Mouse (Mus musculus) midbrain, postnatal 0 days (tissue): ENCODE data around the gene Igdcc3. TPM values are rescaled to one million over a fixed set of nuclear protein-coding genes. Genes with fewer than 3 reads are reported as not detected.

Experiments used
- ATAC-seq: fragments of 200-750 bp; cut with Nextera tagmentation; 2 replicates; pipeline ENCODE4 v1.8.0; 2017; ENCODE audit warnings: moderate number of reproducible peaks, mild to moderate bottlenecking, moderate TSS enrichment, moderate library complexity; ENCODE audit not compliant: low FRiP score
- DNase-seq: peaks from one replicate; pipeline ENCODE4 v3.0.0-alpha.2; 2015; ENCODE audit warnings: low spot score
- H3K27ac ChIP-seq: fragments of 300-500 bp; sonication (generic); 2 replicates; pipeline ENCODE4 v1.5.1; 2014; ENCODE audit warnings: low read depth, mild to moderate bottlenecking, low read length, mixed read lengths
- H3K27me3 ChIP-seq: fragments of 300-500 bp; sonication (generic); 2 replicates; pipeline ENCODE4 v1.6.1; 2014; ENCODE audit warnings: low read length, control low read depth, mixed read lengths; ENCODE audit not compliant: insufficient read depth
- H3K36me3 ChIP-seq: fragments of 300-500 bp; sonication (generic); 2 replicates; pipeline ENCODE4 v1.6.1; 2014; ENCODE audit warnings: low read length, control low read depth, mixed read lengths; ENCODE audit not compliant: insufficient read depth
- H3K4me1 ChIP-seq: fragments of 300-500 bp; sonication (generic); 2 replicates; pipeline ENCODE4 v1.6.1; 2014; ENCODE audit warnings: mild to moderate bottlenecking, control low read depth, antibody characterized with exemption, low read length, mixed read lengths; ENCODE audit not compliant: insufficient read depth
- H3K4me2 ChIP-seq: fragments of 300-500 bp; sonication (generic); 2 replicates; pipeline ENCODE4 v1.6.1; 2014; ENCODE audit warnings: low read depth, mild to moderate bottlenecking, low read length, mixed read lengths; ENCODE audit not compliant: poor library complexity, severe bottlenecking
- H3K4me3 ChIP-seq: fragments of 300-500 bp; sonication (generic); 2 replicates; pipeline ENCODE4 v1.5.1; 2014; ENCODE audit warnings: low read depth, mild to moderate bottlenecking, low read length, moderate library complexity
- H3K9ac ChIP-seq: fragments of 300-500 bp; sonication (generic); replicated peaks from 2 replicates; pipeline ENCODE4 v1.6.1; 2014; ENCODE audit warnings: mild to moderate bottlenecking, low read length, moderate library complexity, mixed read lengths; ENCODE audit not compliant: poor library complexity, severe bottlenecking
- H3K9me3 ChIP-seq: fragments of 300-500 bp; sonication (generic); 2 replicates; pipeline ENCODE4 v1.6.1; 2016; ENCODE audit warnings: low read length, control low read depth
- CTCF ChIP-seq: IDR thresholded peaks from 2 replicates; pipeline ENCODE4 v1.5.1; 2016; ENCODE audit warnings: antibody characterized with exemption, mild to moderate bottlenecking
- whole genome bisulfite sequencing: fragments of 180-500 bp; shearing (Covaris S2); extraction: QIAGEN DNeasy Blood & Tissue Kit; methylation state at CpG from one replicate; pipeline ENCODE4 v1.1.7; 2014; 5-methylcytosine and 5-hydroxymethylcytosine counted together
- polyA plus RNA-seq: library from polyadenylated mRNA; unstranded; fragments of >200 nt; fragmentation: Nextera tagmentation; extraction: Ambion mirVana; gene quantifications from 2 replicates; pipeline ENCODE4 v1.2.1, GENCODE M21; 2015
- total RNA-seq: library from RNA; depleted of rRNA; stranded (reverse); fragments of >200 nt; gene quantifications from 2 replicates; pipeline ENCODE4 v1.2.3, GENCODE M21; 2014; rRNA removed

The Igdcc3 gene
- total and polyA plus RNA-seq, 2 experiments from 2014 or later = 6.6 to 7.7 TPM

DNA sequence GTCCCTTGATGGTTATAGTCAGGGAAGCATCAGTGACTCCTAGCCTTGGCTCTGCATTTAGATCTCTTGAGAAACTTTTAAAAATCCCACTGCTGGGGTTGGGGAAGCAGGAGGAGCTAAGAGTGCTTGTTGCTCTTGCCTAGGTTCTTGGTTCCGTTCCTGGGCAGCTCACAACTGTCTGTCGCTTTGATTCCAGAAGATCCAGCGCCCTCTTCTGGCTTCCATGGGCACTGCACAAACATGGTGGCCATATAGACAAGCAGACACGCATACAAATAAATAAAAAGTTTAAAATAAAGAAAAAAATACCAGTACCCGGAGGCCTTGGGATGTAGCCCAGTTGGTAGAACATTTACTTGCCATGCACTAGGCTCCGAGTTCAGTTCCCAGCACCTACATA is 89.3 kb downstream of the Igdcc3 start:
- no peaks in the 10 kb centered on the region for H3K27me3 ChIP-seq
- H3K4me1 ChIP-seq = no peaks in the 10 kb centered on the region
- H3K27ac ChIP-seq = no peak overlapping the region
- TF ChIP-seq CTCF = peak; percentile 45
- H3K9ac ChIP-seq = no peak overlapping the region
- no peak overlapping the region for H3K4me2 ChIP-seq
- H3K4me3 ChIP-seq = no peak overlapping the region
- WGBS = 72% methylated on average over 6 of the region's 6 CpGs
- DNase-seq (no peak), ATAC-seq (no peak)
- H3K36me3 ChIP-seq = peaks cover 29% of the 10 kb centered on the region
- H3K9me3 ChIP-seq = no peaks in the 10 kb centered on the region

DNA sequence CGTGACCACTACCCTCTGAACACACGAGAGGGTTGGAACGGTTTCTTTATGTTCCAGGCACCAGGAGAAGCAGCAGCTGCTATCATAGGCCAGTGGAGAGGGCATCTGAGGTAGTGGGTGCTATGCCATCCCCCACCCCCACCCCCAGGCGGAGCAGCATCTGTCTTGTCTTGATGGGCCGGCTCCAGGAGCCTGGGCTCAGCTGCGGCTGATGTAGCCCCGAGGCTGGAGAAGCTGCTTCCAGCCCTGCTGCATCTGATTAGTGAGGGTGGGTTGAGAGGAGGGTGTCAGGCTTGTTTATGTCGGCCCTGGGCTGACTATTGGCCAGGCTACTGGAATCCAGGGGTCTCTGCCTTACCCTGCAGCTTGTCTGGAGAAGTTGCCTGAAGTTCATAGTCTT is 90.3 kb downstream of the Igdcc3 start:
- H3K27me3 ChIP-seq = no peaks in the 10 kb centered on the region
- no peak overlapping the region for H3K9ac ChIP-seq
- H3K4me1 ChIP-seq = no peaks in the 10 kb centered on the region
- no peaks in the 10 kb centered on the region for H3K9me3 ChIP-seq
- H3K36me3 ChIP-seq = peaks cover 30% of the 10 kb centered on the region
- no peak overlapping the region for H3K4me2 ChIP-seq
- DNase-seq (no peak), ATAC-seq (no peak)
- WGBS = 56% methylated on average over 8 of the region's 8 CpGs
- no peak for TF ChIP-seq CTCF
- H3K27ac ChIP-seq = no peak overlapping the region
- H3K4me3 ChIP-seq = no peak overlapping the region

DNA sequence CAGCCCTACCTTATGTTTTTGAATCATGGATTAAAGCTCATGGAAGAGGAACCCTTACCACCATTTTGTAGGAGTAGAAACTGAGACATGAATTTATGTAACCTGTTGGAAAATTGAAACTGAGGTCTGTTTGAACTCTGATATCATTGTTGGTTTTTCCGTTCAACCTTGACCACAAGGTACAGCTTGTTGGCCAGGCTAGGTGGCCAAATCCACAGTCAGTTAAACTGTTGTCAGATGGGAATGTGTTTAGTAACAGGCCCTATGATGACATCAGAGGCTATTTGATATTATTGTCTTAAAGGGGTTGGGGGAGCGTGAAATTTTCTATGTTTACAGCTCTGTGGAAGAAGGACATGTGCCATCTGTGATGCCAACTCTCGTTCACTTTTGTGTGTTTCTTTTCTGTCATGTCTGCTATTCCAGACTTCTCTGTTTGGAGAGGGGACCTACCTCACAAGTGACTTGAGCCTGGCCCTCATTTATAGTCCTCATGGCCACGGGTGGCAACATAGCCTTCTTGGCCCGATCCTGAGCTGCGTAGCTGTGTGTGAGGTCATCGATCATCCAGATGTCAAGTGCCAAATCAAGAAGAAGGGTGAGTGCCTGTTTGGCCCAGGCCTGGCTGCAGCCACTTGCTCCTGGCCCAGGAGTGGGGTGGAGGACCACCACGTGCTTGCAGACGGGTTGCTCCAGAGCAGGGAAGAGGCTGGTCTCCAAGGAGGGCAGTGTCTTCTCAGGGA is 92.4 kb downstream of the Igdcc3 start:
- H3K4me3 ChIP-seq = no peak overlapping the region
- H3K4me2 ChIP-seq = no peak overlapping the region
- no peak overlapping the region for H3K27ac ChIP-seq
- H3K36me3 ChIP-seq = peaks cover 33% of the 10 kb centered on the region; the same call in 1 of the 2 replicates
- no peak for ATAC-seq
- no peak for DNase-seq
- H3K9ac ChIP-seq = no peak overlapping the region
- WGBS = 93% methylated on average over 9 of the region's 9 CpGs
- no peaks in the 10 kb centered on the region for H3K9me3 ChIP-seq
- TF ChIP-seq CTCF = no peak
- no peaks in the 10 kb centered on the region for H3K4me1 ChIP-seq
- no peaks in the 10 kb centered on the region for H3K27me3 ChIP-seq

DNA sequence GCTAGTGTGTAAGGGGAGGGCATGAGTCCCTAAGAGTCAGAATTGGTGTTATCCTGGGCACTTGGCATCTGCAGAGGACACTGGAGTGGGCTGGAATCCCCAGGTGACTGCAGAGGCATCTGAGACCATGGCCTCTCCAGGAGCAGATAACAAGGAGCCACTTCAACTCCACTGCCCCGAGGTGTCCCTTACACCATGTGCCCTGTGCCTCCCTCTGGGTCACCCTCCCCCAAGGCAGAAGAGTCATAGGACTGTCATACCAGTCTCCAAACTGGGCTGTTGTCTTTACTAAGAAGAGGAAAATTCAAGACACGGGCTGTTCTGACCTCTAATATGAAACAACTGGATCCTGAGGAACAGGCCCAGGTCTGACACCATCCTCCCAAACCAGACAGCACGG is 93.7 kb downstream of the Igdcc3 start:
- DNase-seq (no peak), ATAC-seq (no peak)
- Histone ChIP-seq H3K9me3 (no peaks in the 10 kb centered on the region), H3K36me3 (peaks cover 33% of the 10 kb centered on the region; the same call in 1 of the 2 replicates), H3K9ac (no peak overlapping the region), H3K4me2 (no peak overlapping the region), H3K27ac (no peak overlapping the region), H3K4me3 (no peak overlapping the region), H3K4me1 (no peaks in the 10 kb centered on the region), H3K27me3 (no peaks in the 10 kb centered on the region)
- WGBS = 80% methylated on average over 3 of the region's 3 CpGs
- TF ChIP-seq CTCF = no peak

Other genes with a start within 250 kb of the Igdcc3 start
- not detected in 2 replicates for gene Slc24a1, start 189.6 kb upstream of the Igdcc3 start, total RNA-seq
- gene Slc24a1, start 189.6 kb upstream of the Igdcc3 start, polyA plus RNA-seq = 0.16 and 0.19 TPM in 2 replicates
- 29.5 and 29.7 TPM in 2 replicates for gene Ints14, start 180.3 kb upstream of the Igdcc3 start, total RNA-seq
- gene Ints14, start 180.3 kb upstream of the Igdcc3 start, polyA plus RNA-seq = 28.4 and 30.1 TPM in 2 replicates
- 204 and 210 TPM in 2 replicates for gene Hacd3, start 119.5 kb upstream of the Igdcc3 start, total RNA-seq
- 186 and 197 TPM in 2 replicates for gene Hacd3, start 119.5 kb upstream of the Igdcc3 start, polyA plus RNA-seq
- gene Dpp8, start 108.8 kb upstream of the Igdcc3 start, total RNA-seq = 86.9 and 105 TPM in 2 replicates
- 26.2 and 28.1 TPM in 2 replicates for gene Dpp8, start 108.8 kb upstream of the Igdcc3 start, polyA plus RNA-seq
- 46.6 and 52.9 TPM in 2 replicates for gene Igdcc4, start 39.7 kb upstream of the Igdcc3 start, total RNA-seq
- gene Igdcc4, start 39.7 kb upstream of the Igdcc3 start, polyA plus RNA-seq = 11.1 and 11.9 TPM in 2 replicates
- 7.5 and 8.0 TPM in 2 replicates for gene Parp16, start 54.2 kb downstream of the Igdcc3 start, total RNA-seq
- gene Parp16, start 54.2 kb downstream of the Igdcc3 start, polyA plus RNA-seq = 7.0 and 7.7 TPM in 2 replicates
- gene Cilp, start 124.0 kb downstream of the Igdcc3 start, total RNA-seq = 0.09 and 0.60 TPM in 2 replicates
- 0.15 TPM in 2 replicates for gene Cilp, start 124.0 kb downstream of the Igdcc3 start, polyA plus RNA-seq
- 20.6 and 30.4 TPM in 2 replicates for gene Clpx, start 153.1 kb downstream of the Igdcc3 start, total RNA-seq
- gene Clpx, start 153.1 kb downstream of the Igdcc3 start, polyA plus RNA-seq = 36.3 and 40.1 TPM in 2 replicates
- gene Pdcd7, start 204.9 kb downstream of the Igdcc3 start, total RNA-seq = 16.4 and 23.4 TPM in 2 replicates
- 7.7 and 11.0 TPM in 2 replicates for gene Pdcd7, start 204.9 kb downstream of the Igdcc3 start, polyA plus RNA-seq
- gene Ubap1l, start 219.9 kb downstream of the Igdcc3 start, total RNA-seq = 7.6 and 10.1 TPM in 2 replicates
- gene Ubap1l, start 219.9 kb downstream of the Igdcc3 start, polyA plus RNA-seq = 1.4 and 2.2 TPM in 2 replicates